Mouse (Mus musculus) cortical plate, adult 2 months (tissue): ENCODE measurements around the gene Pnp. TPM values are rescaled to one million over a fixed set of nuclear protein-coding genes. Genes with fewer than 3 reads are reported as not detected.
A peak's percentile ranks its signal among the peaks of the same experiment; 100 is the strongest.
"Not testable (repeated sequence)": the region's sequence is repeated elsewhere in the genome, so short reads cannot be mapped to it uniquely, and the experiment has no call there.

Source experiments
- H3K27ac ChIP-seq: fragments of 200-500 bp; 2 replicates; pipeline ENCODE4 v1.5.1; 2012; ENCODE audit warnings: low read length, control low read depth, inconsistent platforms; ENCODE audit not compliant: insufficient read depth
- H3K4me1 ChIP-seq: fragments of 200-500 bp; 2 replicates; pipeline ENCODE4 v1.6.1; 2011; ENCODE audit warnings: low read length; ENCODE audit not compliant: control insufficient read depth, insufficient read depth
- H3K4me3 ChIP-seq: fragments of 200-500 bp; 2 replicates; pipeline ENCODE4 v1.5.1; 2011; ENCODE audit warnings: mild to moderate bottlenecking, low read length, control low read depth; ENCODE audit not compliant: insufficient read depth
- CTCF ChIP-seq: fragments of 200-500 bp; IDR thresholded peaks from 2 replicates; pipeline ENCODE4 v1.5.1; 2011; ENCODE audit warnings: mild to moderate bottlenecking, control low read depth, low read length; ENCODE audit not compliant: insufficient read depth; ENCODE audit errors: extremely low read depth
- POLR2A ChIP-seq: fragments of 200-500 bp; IDR thresholded peaks from 2 replicates; pipeline ENCODE4 v1.6.1; 2011; ENCODE audit warnings: mild to moderate bottlenecking, low read length, control low read depth; ENCODE audit not compliant: insufficient read depth; ENCODE audit errors: extremely low read depth
- polyA plus RNA-seq: library from polyadenylated mRNA; depleted of rRNA; stranded (reverse); fragments of >200 nt; gene quantifications from 2 replicates; pipeline ENCODE4 v1.2.3, GENCODE M21; 2012

Pnp gene
- polyA plus RNA-seq, 1 experiment = 31.3 TPM

DNA sequence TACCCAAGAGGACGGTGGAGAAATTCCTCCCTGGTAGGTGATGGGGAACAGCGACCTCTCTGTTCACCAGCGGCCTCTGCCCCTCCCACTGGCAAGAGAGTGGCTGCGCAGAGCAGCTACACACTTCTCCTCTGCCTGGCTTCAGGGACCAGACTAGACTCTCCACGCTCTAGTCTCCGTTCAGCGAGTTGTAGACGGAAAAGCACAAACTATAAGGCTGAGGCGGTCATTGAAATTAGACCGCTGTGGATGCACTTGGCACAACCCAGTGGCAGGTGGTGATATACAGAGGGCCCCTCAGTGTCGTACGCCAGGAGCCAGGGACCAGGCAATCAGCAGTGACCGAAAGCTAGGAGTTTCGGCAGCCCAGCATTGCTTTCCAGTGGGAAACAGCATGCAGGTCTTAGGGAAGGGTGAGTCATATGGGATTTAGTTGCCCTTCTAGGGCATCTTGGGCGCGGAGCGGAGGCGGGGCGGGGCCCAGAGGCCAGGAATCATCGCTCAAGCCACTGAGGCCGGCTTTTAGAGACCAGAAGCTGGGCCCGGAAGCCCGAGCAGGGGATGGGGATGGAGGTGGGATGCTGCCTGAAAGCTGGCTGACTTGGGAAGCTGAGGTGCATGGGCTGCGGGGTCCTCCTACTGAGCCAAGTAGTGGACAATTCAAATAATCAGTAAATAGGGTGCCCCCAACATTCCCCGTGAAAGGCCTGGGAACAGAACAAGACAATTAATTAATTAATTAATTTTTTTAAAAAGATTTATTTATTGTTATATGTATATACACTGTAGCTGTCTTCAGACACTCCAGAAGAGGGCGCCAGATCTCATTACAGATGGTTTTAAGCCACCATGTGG is 26.7 kb upstream of the Pnp start:
- peak overlapping the region; percentile 30 for H3K4me3 ChIP-seq
- 0 out of 2 replicates have a peak, but pooled peaks have one; percentile 28 for TF ChIP-seq POLR2A
- TF ChIP-seq CTCF = peak; percentile 43
- no peak overlapping the region for H3K27ac ChIP-seq
- no peaks in the 10 kb centered on the region for H3K4me1 ChIP-seq

- Histone ChIP-seq H3K4me1 (no peaks in the 10 kb centered on the region), H3K4me3 (no peak overlapping the region), H3K27ac (no peak overlapping the region)
- no peak for TF ChIP-seq POLR2A
- TF ChIP-seq CTCF = no peak
Observed at GRCm38 (mm10) chr14:50904828-50905129, 26.1 kb upstream of the Pnp start.

DNA sequence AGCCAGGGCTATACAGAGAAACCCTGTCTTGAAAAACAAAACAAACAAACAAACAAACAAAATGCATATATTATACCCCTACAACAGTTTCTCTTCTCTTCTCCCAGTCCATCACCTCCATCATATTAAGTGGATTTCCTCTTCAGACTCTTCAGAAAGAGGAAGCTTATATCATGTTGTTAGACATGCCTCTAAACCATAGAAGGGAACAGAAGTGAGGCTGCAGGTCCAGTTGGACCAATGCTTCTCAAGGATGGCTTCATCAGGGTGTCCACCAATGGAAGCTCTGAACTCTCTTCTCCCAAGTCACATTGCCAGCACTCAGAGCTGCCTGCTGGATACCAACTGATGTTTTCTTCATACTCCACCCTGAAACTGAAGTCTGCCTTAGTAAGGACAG is 25.6 kb upstream of the Pnp start:
- H3K4me1 ChIP-seq, H3K4me3 ChIP-seq, H3K27ac ChIP-seq: not testable (repeated sequence)

GRCm38 (mm10) chr14:50908126-50908525 is 22.8 kb upstream of the Pnp start:
- no peaks in the 10 kb centered on the region for H3K4me1 ChIP-seq
- TF ChIP-seq CTCF (no peak), POLR2A (no peak)
- H3K4me3 ChIP-seq = no peak overlapping the region
- no peak overlapping the region for H3K27ac ChIP-seq

- Histone ChIP-seq H3K4me3 (no peak overlapping the region), H3K4me1 (no peaks in the 10 kb centered on the region), H3K27ac (no peak overlapping the region)
- no peak for TF ChIP-seq CTCF
- no peak for TF ChIP-seq POLR2A
Observed at GRCm38 (mm10) chr14:50911356-50911755, 19.5 kb upstream of the Pnp start.

DNA sequence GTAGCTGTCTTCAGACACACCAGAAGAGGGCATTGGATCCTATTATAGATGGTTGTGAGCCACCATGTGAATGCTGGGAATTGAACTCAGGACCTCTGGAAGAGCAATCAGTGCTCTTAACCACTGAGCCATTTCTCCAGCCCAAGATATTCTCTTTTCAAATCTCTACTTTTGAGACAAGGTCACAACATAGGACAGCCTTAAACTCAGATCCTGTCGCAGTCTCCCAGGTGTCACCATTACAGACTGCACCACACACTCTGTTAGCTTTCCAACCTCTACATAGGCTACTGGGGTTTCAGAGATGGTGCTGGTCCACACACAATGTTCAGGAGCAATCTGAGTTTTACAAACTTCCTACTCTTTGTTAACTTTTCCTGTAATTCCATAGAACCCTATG is 7.4 kb upstream of the Pnp start:
- not testable (repeated sequence) for H3K4me1 ChIP-seq, H3K27ac ChIP-seq
- H3K4me3 ChIP-seq = peak overlapping the region; percentile 57; the same call in 1 of the 2 replicates

GRCm38 (mm10) chr14:50924281-50925064 is 6.4 kb upstream of the Pnp start, which contains the start of the genes Osgep and Apex1:
Osgep (minus strand) TSS chr14:50924893.
Apex1 (plus strand) TSS chr14:50924968.
- no peaks in the 10 kb centered on the region for H3K4me1 ChIP-seq
- TF ChIP-seq POLR2A (peak; percentile 86), CTCF (no peak)
- H3K4me3 ChIP-seq = peak within 1 kb of the TSS; percentile 57
- peak within 1 kb of the TSS; percentile 74 for H3K27ac ChIP-seq

DNA sequence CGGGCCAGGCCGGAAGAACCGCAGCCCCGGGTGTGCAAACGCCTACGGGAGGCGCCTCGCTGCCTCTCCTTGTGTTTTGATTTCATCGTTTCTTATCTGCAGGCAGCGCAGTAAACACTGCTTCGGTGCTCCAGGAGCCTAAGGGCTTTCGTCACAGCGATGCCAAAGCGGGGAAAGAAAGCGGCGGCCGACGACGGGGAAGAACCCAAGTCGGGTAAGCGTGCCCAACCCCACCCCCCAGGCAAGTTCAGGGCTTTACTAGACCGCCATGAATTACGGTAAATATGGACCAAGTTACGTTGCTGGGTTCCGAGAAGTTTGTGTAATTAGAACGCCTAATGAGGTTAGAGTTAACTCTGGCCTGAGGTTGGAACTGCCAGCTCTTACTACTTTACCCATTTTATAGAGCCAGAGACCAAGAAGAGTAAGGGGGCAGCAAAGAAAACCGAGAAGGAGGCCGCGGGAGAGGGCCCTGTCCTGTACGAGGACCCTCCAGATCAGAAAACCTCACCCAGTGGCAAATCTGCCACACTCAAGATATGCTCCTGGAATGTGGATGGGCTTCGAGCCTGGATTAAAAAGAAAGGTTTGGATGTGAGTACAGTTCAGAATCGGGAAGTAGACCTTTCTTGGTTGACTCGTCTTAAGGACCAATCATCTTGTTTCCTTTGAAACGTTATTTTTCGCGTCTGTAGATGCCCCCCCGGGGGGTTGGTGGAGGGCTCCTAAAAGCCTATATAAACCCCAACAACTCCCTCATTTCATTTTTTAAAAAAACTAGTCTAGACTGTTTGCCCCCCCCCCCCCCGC is 5.6 kb upstream of the Pnp start:
- Histone ChIP-seq H3K4me3 (peak overlapping the region; percentile 57), H3K4me1 (peaks cover 2% of the 10 kb centered on the region; the same call in 1 of the 2 replicates), H3K27ac (no peak overlapping the region)
- TF ChIP-seq POLR2A = 0 out of 2 replicates have a peak, but pooled peaks have one; percentile 19
- TF ChIP-seq CTCF = no peak

DNA sequence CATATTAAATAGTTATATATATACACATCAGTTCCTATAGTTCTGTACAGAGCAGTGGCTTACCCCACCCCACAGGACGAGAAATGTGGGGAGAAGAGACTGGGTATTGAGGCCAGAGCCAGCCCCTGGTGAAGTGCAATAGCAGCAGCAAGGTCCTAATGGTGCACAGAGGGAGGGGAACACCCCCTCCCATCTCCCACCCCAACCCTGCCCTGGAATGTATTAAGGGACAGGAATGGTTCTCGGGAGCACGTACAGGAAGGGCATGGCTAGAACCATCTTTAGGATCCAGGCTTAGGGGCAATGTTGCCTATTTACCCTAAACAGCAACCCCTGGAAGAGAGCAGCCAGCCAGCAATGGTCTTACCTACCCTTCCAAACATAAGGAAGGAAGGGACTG is 3.5 kb upstream of the Pnp start:
- Histone ChIP-seq H3K27ac (no peak overlapping the region), H3K4me3 (no peak overlapping the region)

GRCm38 (mm10) chr14:50929951-50930350 is 931 bp upstream of the Pnp start:
- TF ChIP-seq CTCF (no peak), POLR2A (no peak)
- Histone ChIP-seq H3K27ac (peak overlapping the region; percentile 82), H3K4me3 (peak overlapping the region; percentile 61), H3K4me1 (peaks cover 2% of the 10 kb centered on the region; the same call in 1 of the 2 replicates)

More for the DNA sequence above, 3.5 kb upstream of the Pnp start:
- H3K4me1 ChIP-seq = peaks cover 2% of the 10 kb centered on the region; the same call in 1 of the 2 replicates
- TF ChIP-seq CTCF = no peak
- TF ChIP-seq POLR2A = no peak
